Mouse (Mus musculus): ENCODE measurements around the gene Sparc. TPM values are rescaled to one million over a fixed set of nuclear protein-coding genes. Genes with fewer than 3 reads are reported as not detected.

Gene Sparc
- total RNA-seq, 2 experiments from 2014 or later: 785 to 951 TPM

- intact Hi-C loops (cut with DNase I): no loop called here
- no peak for DNase-seq (ENCODE audit: low spot score)
Observed at GRCm38 (mm10) chr11:55373373-55373772, 49.6 kb downstream of the Sparc start.

DNA sequence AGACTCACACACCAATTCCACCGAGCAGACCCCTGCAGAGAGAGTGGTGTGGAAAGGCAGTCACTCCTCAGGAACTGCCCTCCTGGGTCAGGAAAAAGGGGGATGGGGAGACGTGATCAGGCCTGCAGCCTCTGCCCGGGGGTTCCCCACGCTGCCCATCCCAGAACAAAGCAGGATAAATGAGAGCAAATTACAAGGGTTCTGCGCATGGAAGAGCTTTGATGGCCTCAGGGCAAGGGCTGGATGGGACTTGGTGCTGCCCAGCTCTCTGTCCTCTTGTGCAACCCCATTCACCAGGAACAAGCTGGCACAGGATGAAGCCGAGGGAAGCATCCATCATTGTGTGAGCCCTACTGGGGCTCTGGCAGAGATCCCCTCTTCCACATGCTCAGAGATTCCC, 51.0 kb downstream of the Sparc start:
- no peak for DNase-seq (ENCODE audit: low spot score)
- intact Hi-C loops (cut with DNase I): no loop called here

DNA sequence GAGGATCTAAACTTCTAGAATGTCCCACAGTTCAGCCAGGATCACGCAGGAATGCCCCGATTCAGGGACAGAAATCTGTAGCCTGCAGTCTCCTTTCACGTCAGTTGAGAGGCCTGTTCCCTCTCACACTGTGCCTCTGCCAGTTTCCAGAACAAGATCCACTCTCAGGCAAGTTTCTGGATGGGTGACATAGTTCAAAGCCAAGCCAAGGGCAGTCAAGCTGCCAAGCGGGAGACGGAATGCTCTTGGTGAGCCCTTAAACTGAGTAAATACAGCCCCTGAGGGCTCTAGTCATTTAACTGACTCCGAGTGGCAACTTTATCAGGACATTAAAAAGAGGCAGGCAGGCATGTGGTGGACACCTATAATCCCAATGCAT, 53.9 kb downstream of the Sparc start:
- no peak for DNase-seq (ENCODE audit: low spot score)
- intact Hi-C loops (cut with DNase I): no loop called here

GRCm38 (mm10) chr11:55368388-55369092, 54.4 kb downstream of the Sparc start:
- no peak for DNase-seq (ENCODE audit: low spot score)

GRCm38 (mm10) chr11:55367783-55368182, 55.2 kb downstream of the Sparc start:
- DNase-seq (ENCODE audit: low spot score): no peak
- intact Hi-C loops (cut with DNase I): no loop called here

More at GRCm38 (mm10) chr11:55368388-55369092, 54.4 kb downstream of the Sparc start:
- intact Hi-C loops (cut with DNase I): no loop called here

DNA sequence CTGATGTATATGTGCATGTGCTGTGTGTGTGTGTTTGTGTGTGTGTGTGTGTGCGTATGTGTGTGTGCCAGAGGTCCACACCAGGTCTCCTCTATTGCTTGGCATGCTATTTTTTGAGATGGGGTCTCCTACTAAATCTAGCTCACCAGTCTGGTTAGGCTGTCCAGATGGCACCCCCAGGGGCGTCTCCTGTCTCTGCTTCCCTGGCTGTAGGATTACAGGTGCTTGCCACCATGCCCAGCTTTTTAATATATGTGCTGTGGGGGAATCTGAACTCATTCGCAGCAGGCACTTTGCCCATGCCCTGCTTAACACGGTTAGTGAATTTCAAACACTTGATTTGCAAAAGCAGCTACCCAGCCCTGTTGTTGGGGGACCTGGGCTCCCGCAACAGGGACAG, 57.1 kb downstream of the Sparc start:
- intact Hi-C loops (cut with DNase I): no loop called here
- DNase-seq (ENCODE audit: low spot score): no peak

- no peak for DNase-seq (ENCODE audit: low spot score)
- intact Hi-C loops (cut with DNase I): no loop called here
Observed at GRCm38 (mm10) chr11:55365242-55365641, 57.7 kb downstream of the Sparc start.

DNA sequence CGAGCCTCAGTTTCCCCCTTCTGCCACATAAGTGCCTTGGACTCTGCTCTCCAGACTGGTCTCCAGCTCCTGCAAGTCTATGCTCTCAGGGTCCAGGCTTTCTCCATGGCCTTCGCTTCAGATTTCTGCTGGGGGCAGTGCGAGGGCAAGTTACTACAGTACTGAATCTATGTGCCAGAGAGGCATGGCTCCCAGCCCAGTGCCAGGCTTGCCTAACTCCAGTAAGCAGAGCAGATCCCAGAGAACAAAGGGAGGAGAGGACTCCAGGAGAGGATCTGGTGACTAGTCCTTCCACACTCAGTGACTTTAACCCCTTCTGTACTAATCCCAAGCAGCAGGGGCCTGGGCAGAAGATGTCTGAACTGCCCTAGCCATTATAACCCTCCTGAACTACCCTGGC, 58.3 kb downstream of the Sparc start:
- intact Hi-C loops (cut with DNase I): no loop called here
- no peak for DNase-seq (ENCODE audit: low spot score)

DNA sequence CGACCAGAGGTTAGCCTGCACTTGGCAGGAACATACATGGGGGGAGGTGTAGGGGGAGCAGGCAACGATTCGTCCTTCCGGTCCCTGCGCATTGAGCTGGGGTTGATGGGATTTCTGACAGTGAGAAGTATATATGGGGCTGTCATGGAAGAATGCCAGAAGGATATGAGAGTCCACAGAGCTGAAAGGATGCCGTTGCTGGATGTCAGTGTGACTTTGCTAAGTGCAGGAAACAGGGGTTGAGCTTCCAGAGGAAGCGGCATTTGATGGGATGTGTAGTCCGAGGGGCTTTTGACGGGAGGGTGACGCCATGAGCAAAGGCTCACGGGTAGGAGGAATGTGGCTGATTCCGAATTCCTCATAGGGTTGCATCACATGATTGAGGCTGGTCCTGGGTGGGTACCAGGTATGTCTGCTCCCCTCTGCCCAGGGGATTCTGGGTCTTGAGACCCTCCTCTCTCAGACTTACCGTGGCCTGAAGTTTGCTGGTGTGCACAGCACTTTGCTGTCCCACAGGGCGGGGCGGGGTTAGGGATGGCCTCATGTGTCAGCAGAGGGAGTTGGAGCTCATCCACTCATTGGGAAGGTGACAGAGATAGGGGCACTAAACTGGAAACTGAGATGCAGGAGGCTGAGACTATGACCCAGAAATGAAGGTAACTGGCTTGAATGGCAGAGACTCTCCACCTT, 64.7 kb downstream of the Sparc start:
- intact Hi-C loops (cut with DNase I): no loop called here
- no peak for DNase-seq (ENCODE audit: low spot score)

DNA sequence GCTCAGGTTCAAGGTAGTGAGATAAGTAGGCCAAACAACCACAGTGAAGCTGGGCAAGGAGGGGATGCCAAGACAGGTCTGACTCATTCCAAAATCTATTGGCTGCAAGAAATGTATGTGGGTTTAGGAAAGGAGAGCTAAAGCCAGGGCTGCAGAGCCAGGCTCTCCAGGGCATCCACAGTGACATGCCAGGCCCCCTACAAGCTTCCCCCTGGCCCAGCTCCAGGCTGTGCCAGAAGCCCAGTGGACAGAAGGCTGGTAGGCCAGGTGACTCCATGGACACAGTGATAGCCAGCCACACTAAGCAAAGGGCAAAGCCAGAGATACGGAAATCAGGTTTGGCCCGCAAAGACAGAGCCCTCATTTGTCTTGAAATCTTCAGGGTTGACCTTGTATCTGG, 66.1 kb downstream of the Sparc start:
- intact Hi-C loops (cut with DNase I): no loop called here
- no peak for DNase-seq (ENCODE audit: low spot score)

Other genes with a start within 250 kb of the Sparc start
- gene Slc36a2, start 238.1 kb downstream of the Sparc start, total RNA-seq (2021): 10 to 100 TPM; 14.2 to 14.8 TPM
- gene Slc36a1, start 218.8 kb downstream of the Sparc start, total RNA-seq (2021): 10 to 100 TPM in 1 of 2 experiments, 1 to 10 TPM in 1; 9.7 to 13.6 TPM
- under 1 TPM in 1 of 2 experiments, not detected in 1; 0.08 TPM for gene Fat2, start 86.6 kb downstream of the Sparc start, total RNA-seq (2021)
- 100 to 1,000 TPM; 113 to 124 TPM for gene Atox1, start 38.1 kb upstream of the Sparc start, total RNA-seq (2021)
- gene G3bp1, start 46.5 kb upstream of the Sparc start, total RNA-seq (2021): 10 to 100 TPM; 39.7 to 42.8 TPM
- gene Glra1, start 185.0 kb upstream of the Sparc start, total RNA-seq (2021): not detected

All from heart, postnatal 25 days (tissue).